Mouse (Mus musculus): ENCODE results near the gene Zeb2. TPM values are rescaled to one million over a fixed set of nuclear protein-coding genes. Genes with fewer than 3 reads are reported as not detected.

The Zeb2 gene
- 28.0 and 29.6 TPM in 2 replicates for polyA plus RNA-seq (2016; fragmentation: Nextera tagmentation; extraction: Ambion mirVana)

GRCm38 (mm10) chr2:45117087-45117561 is at the start of gene Zeb2:
Zeb2 (minus strand) TSS chr2:45117395.
- Histone ChIP-seq H3K9ac (peak within 1 kb of the TSS; percentile 84), H3K4me3 (peak within 1 kb of the TSS; percentile 71), H3K27me3 (replicated peaks) (no peaks in the 10 kb centered on the region), H3K36me3 (no peaks in the 10 kb centered on the region), H3K4me1 (replicated peaks) (0 out of 2 replicates have a peak, but pooled peaks cover 9% of the 10 kb centered on the region), H3K9me3 (replicated peaks) (no peaks in the 10 kb centered on the region), H3K27ac (ENCODE audit: poor library complexity, severe bottlenecking) (peak within 1 kb of the TSS; percentile 77), H3K4me2 (peak within 1 kb of the TSS; percentile 74)
- WGBS = under 1% methylated on average over 37 of the region's 39 CpGs
- peak; percentile 74 for ATAC-seq (ENCODE audit: insufficient number of reproducible peaks, low FRiP score)

GRCm38 (mm10) chr2:45158785-45159184 is 41.6 kb upstream of the Zeb2 start:
- no peaks in the 10 kb centered on the region for H3K27me3 ChIP-seq (replicated peaks)
- no peaks in the 10 kb centered on the region for H3K36me3 ChIP-seq
- WGBS = 85% methylated on average over 5 of the region's 5 CpGs
- no peak overlapping the region for H3K4me3 ChIP-seq
- ATAC-seq (ENCODE audit: insufficient number of reproducible peaks, low FRiP score) = no peak
- H3K27ac ChIP-seq (ENCODE audit: poor library complexity, severe bottlenecking) = no peak overlapping the region
- no peak overlapping the region for H3K4me2 ChIP-seq
- H3K4me1 ChIP-seq (replicated peaks) = peaks cover 4% of the 10 kb centered on the region; the same call in 1 of the 2 replicates
- H3K9ac ChIP-seq = no peak overlapping the region
- no peaks in the 10 kb centered on the region for H3K9me3 ChIP-seq (replicated peaks)

- H3K27ac ChIP-seq (ENCODE audit: poor library complexity, severe bottlenecking) = no peak overlapping the region
- H3K4me2 ChIP-seq = no peak overlapping the region
- 47% methylated on average over 8 of the region's 8 CpGs for WGBS
- H3K9ac ChIP-seq = no peak overlapping the region
- H3K4me1 ChIP-seq (replicated peaks) = peaks cover 4% of the 10 kb centered on the region; the same call in 1 of the 2 replicates
- H3K4me3 ChIP-seq = no peak overlapping the region
- H3K27me3 ChIP-seq (replicated peaks) = no peaks in the 10 kb centered on the region
- H3K36me3 ChIP-seq = no peaks in the 10 kb centered on the region
- no peak for ATAC-seq (ENCODE audit: insufficient number of reproducible peaks, low FRiP score)
- no peaks in the 10 kb centered on the region for H3K9me3 ChIP-seq (replicated peaks)
Observed at GRCm38 (mm10) chr2:45158351-45158782, 41.2 kb upstream of the Zeb2 start.

- H3K4me3 ChIP-seq = no peak overlapping the region
- H3K27ac ChIP-seq (ENCODE audit: poor library complexity, severe bottlenecking) = no peak overlapping the region
- H3K36me3 ChIP-seq = no peaks in the 10 kb centered on the region
- H3K4me2 ChIP-seq = no peak overlapping the region
- H3K4me1 ChIP-seq (replicated peaks) = peaks cover 4% of the 10 kb centered on the region; the same call in 1 of the 2 replicates
- no peak overlapping the region for H3K9ac ChIP-seq
- no peaks in the 10 kb centered on the region for H3K9me3 ChIP-seq (replicated peaks)
- 64% methylated on average over 1 of the region's 1 CpGs for WGBS
- H3K27me3 ChIP-seq (replicated peaks) = no peaks in the 10 kb centered on the region
- no peak for ATAC-seq (ENCODE audit: insufficient number of reproducible peaks, low FRiP score)
Observed at GRCm38 (mm10) chr2:45153315-45153714, 36.1 kb upstream of the Zeb2 start.

GRCm38 (mm10) chr2:45143162-45143561 is 26.0 kb upstream of the Zeb2 start:
- ATAC-seq (ENCODE audit: insufficient number of reproducible peaks, low FRiP score) = no peak
- Histone ChIP-seq H3K36me3 (no peaks in the 10 kb centered on the region), H3K4me2 (no peak overlapping the region), H3K27me3 (replicated peaks) (no peaks in the 10 kb centered on the region), H3K9ac (no peak overlapping the region), H3K4me1 (replicated peaks) (no peaks in the 10 kb centered on the region), H3K4me3 (no peak overlapping the region), H3K27ac (ENCODE audit: poor library complexity, severe bottlenecking) (no peak overlapping the region), H3K9me3 (replicated peaks) (no peaks in the 10 kb centered on the region)
- WGBS = 90% methylated on average over 1 of the region's 1 CpGs

- Histone ChIP-seq H3K4me1 (replicated peaks) (no peaks in the 10 kb centered on the region), H3K9ac (no peak overlapping the region), H3K27ac (ENCODE audit: poor library complexity, severe bottlenecking) (no peak overlapping the region), H3K9me3 (replicated peaks) (no peaks in the 10 kb centered on the region), H3K4me3 (no peak overlapping the region), H3K27me3 (replicated peaks) (no peaks in the 10 kb centered on the region), H3K4me2 (no peak overlapping the region), H3K36me3 (no peaks in the 10 kb centered on the region)
- no peak for ATAC-seq (ENCODE audit: insufficient number of reproducible peaks, low FRiP score)
- WGBS = 78% methylated on average over 6 of the region's 6 CpGs
Observed at GRCm38 (mm10) chr2:45138906-45139305, 21.7 kb upstream of the Zeb2 start.

- Histone ChIP-seq H3K4me1 (replicated peaks) (no peaks in the 10 kb centered on the region), H3K27ac (ENCODE audit: poor library complexity, severe bottlenecking) (no peak overlapping the region), H3K9me3 (replicated peaks) (no peaks in the 10 kb centered on the region), H3K4me3 (no peak overlapping the region), H3K9ac (no peak overlapping the region), H3K4me2 (no peak overlapping the region), H3K27me3 (replicated peaks) (no peaks in the 10 kb centered on the region), H3K36me3 (no peaks in the 10 kb centered on the region)
- WGBS = 53% methylated on average over 2 of the region's 2 CpGs
- ATAC-seq (ENCODE audit: insufficient number of reproducible peaks, low FRiP score) = no peak
Observed at GRCm38 (mm10) chr2:45136783-45137182, 19.6 kb upstream of the Zeb2 start.

GRCm38 (mm10) chr2:45133225-45133624 is 16.0 kb upstream of the Zeb2 start:
- H3K4me2 ChIP-seq = no peak overlapping the region
- no peaks in the 10 kb centered on the region for H3K4me1 ChIP-seq (replicated peaks)
- H3K36me3 ChIP-seq = no peaks in the 10 kb centered on the region
- no peak overlapping the region for H3K9ac ChIP-seq
- H3K27ac ChIP-seq (ENCODE audit: poor library complexity, severe bottlenecking) = no peak overlapping the region
- H3K9me3 ChIP-seq (replicated peaks) = no peaks in the 10 kb centered on the region
- 79% methylated on average over 4 of the region's 4 CpGs for WGBS
- H3K4me3 ChIP-seq = no peak overlapping the region
- no peak for ATAC-seq (ENCODE audit: insufficient number of reproducible peaks, low FRiP score)
- no peaks in the 10 kb centered on the region for H3K27me3 ChIP-seq (replicated peaks)

GRCm38 (mm10) chr2:45130461-45131156 is 13.4 kb upstream of the Zeb2 start:
- WGBS = 75% methylated on average over 4 of the region's 4 CpGs
- no peak overlapping the region for H3K4me2 ChIP-seq
- no peaks in the 10 kb centered on the region for H3K27me3 ChIP-seq (replicated peaks)
- no peak overlapping the region for H3K4me3 ChIP-seq
- H3K36me3 ChIP-seq = no peaks in the 10 kb centered on the region
- no peak overlapping the region for H3K9ac ChIP-seq
- H3K27ac ChIP-seq (ENCODE audit: poor library complexity, severe bottlenecking) = no peak overlapping the region
- H3K4me1 ChIP-seq (replicated peaks) = no peaks in the 10 kb centered on the region
- no peak for ATAC-seq (ENCODE audit: insufficient number of reproducible peaks, low FRiP score)
- no peaks in the 10 kb centered on the region for H3K9me3 ChIP-seq (replicated peaks)

GRCm38 (mm10) chr2:45129556-45129955 is 12.4 kb upstream of the Zeb2 start:
- Histone ChIP-seq H3K9me3 (replicated peaks) (no peaks in the 10 kb centered on the region), H3K4me1 (replicated peaks) (no peaks in the 10 kb centered on the region), H3K4me3 (no peak overlapping the region), H3K4me2 (no peak overlapping the region), H3K27me3 (replicated peaks) (no peaks in the 10 kb centered on the region), H3K9ac (no peak overlapping the region), H3K27ac (ENCODE audit: poor library complexity, severe bottlenecking) (no peak overlapping the region), H3K36me3 (no peaks in the 10 kb centered on the region)
- WGBS = 44% methylated on average over 6 of the region's 6 CpGs
- ATAC-seq (ENCODE audit: insufficient number of reproducible peaks, low FRiP score) = no peak

- Histone ChIP-seq H3K4me2 (no peak overlapping the region), H3K9ac (no peak overlapping the region), H3K4me3 (no peak overlapping the region), H3K27me3 (replicated peaks) (no peaks in the 10 kb centered on the region), H3K4me1 (replicated peaks) (no peaks in the 10 kb centered on the region), H3K9me3 (replicated peaks) (no peaks in the 10 kb centered on the region), H3K36me3 (no peaks in the 10 kb centered on the region), H3K27ac (ENCODE audit: poor library complexity, severe bottlenecking) (no peak overlapping the region)
- no peak for ATAC-seq (ENCODE audit: insufficient number of reproducible peaks, low FRiP score)
- WGBS = 95% methylated on average over 2 of the region's 2 CpGs
Observed at GRCm38 (mm10) chr2:45128696-45129095, 11.5 kb upstream of the Zeb2 start.

GRCm38 (mm10) chr2:45126401-45126800 is 9.2 kb upstream of the Zeb2 start:
- no peak for ATAC-seq (ENCODE audit: insufficient number of reproducible peaks, low FRiP score)
- H3K9me3 ChIP-seq (replicated peaks) = no peaks in the 10 kb centered on the region
- H3K4me3 ChIP-seq = no peak overlapping the region
- H3K4me2 ChIP-seq = no peak overlapping the region
- 79% methylated on average over 5 of the region's 5 CpGs for WGBS
- no peaks in the 10 kb centered on the region for H3K27me3 ChIP-seq (replicated peaks)
- no peaks in the 10 kb centered on the region for H3K36me3 ChIP-seq
- H3K27ac ChIP-seq (ENCODE audit: poor library complexity, severe bottlenecking) = no peak overlapping the region
- no peaks in the 10 kb centered on the region for H3K4me1 ChIP-seq (replicated peaks)
- no peak overlapping the region for H3K9ac ChIP-seq
